Mouse (Mus musculus) CH12.LX (cell line): ENCODE data around the gene Tac1.

Source experiments
- CHD1 ChIP-seq: IDR thresholded peaks from 2 replicates; pipeline ENCODE4 v1.6.1; 2012; ENCODE audit warnings: low read depth, low read length, improper control_type of control experiment, inconsistent platforms
- CTCF ChIP-seq, 2 experiments: IDR thresholded peaks in 1 of 2; conservative IDR thresholded peaks in 1 of 2; 2 replicates each; pipeline ENCODE4 v1.5.1; 2011 to 2012; ENCODE audit warnings: low read depth in 2 of 2, low read length in 2 of 2, improper control_type of control experiment in 1 of 2, inconsistent platforms in 1 of 2, mild to moderate bottlenecking in 1 of 2, moderate library complexity in 1 of 2
- E2F4 ChIP-seq: IDR thresholded peaks from 2 replicates; pipeline ENCODE4 v1.6.1; 2011; ENCODE audit warnings: low read depth, low read length, improper control_type of control experiment; ENCODE audit not compliant: insufficient replicate concordance
- ELF1 ChIP-seq: IDR thresholded peaks from 2 replicates; pipeline ENCODE4 v1.6.1; 2014; ENCODE audit warnings: low read depth, mild to moderate bottlenecking, inconsistent platforms, low read length, improper control_type of control experiment
- EP300 ChIP-seq: IDR thresholded peaks from 2 replicates; pipeline ENCODE4 v1.6.1; 2011; ENCODE audit warnings: low read length, improper control_type of control experiment
- MAX ChIP-seq: IDR thresholded peaks from 2 replicates; pipeline ENCODE4 v1.6.1; 2011; ENCODE audit warnings: low read length, improper control_type of control experiment
- MAZ ChIP-seq: IDR thresholded peaks from 2 replicates; pipeline ENCODE4 v1.6.1; 2012; ENCODE audit warnings: low read depth, mild to moderate bottlenecking, inconsistent platforms, low read length, improper control_type of control experiment, moderate library complexity
- MYC ChIP-seq: IDR thresholded peaks from 2 replicates; pipeline ENCODE4 v1.6.1; 2011; ENCODE audit warnings: low read depth, mild to moderate bottlenecking, improper control_type of control experiment, low read length
- PAX5 ChIP-seq: IDR thresholded peaks from 2 replicates; pipeline ENCODE4 v1.6.1; 2012; ENCODE audit warnings: low read length, inconsistent platforms, mixed read lengths
- POLR2A ChIP-seq: IDR thresholded peaks from 2 replicates; pipeline ENCODE4 v1.6.1; 2011; ENCODE audit warnings: low read depth, mild to moderate bottlenecking, improper control_type of control experiment, low read length
- SMC3 ChIP-seq: IDR thresholded peaks from 2 replicates; pipeline ENCODE4 v1.6.1; 2011; ENCODE audit warnings: low read depth, low read length, improper control_type of control experiment
- UBTF ChIP-seq: IDR thresholded peaks from 2 replicates; pipeline ENCODE4 v1.6.1; 2012; ENCODE audit warnings: low read depth, mild to moderate bottlenecking, inconsistent platforms, low read length, improper control_type of control experiment, moderate library complexity
- USF2 ChIP-seq: conservative IDR thresholded peaks from 2 replicates; pipeline ENCODE4 v1.6.1; 2011; ENCODE audit warnings: low read depth, low read length, improper control_type of control experiment
- ZC3H11A ChIP-seq: IDR thresholded peaks from 2 replicates; pipeline ENCODE4 v1.6.1; 2012; ENCODE audit warnings: low read depth, mild to moderate bottlenecking, inconsistent platforms, low read length, improper control_type of control experiment

DNA sequence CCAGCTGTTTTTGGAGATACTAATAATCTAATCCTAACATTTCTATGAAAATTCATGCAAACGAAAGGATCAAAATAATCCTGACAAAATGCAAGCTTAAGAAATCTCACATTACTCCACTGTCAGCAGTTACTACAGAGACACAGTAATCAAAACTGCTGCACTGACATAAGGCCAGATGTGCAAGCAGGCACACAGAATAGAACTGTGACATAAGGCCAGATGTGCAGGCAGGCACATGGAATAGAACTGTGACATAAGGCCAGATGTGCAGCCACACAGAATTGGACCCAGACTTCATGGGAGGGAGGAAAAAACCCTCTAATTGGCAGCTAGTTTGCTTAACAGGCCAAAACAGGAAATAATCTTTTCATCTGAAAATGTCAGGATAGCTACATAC is 16.5 kb downstream of the Tac1 start:
- TF ChIP-seq USF2 = no peak
- TF ChIP-seq PAX5 = no peak
- no peak for TF ChIP-seq SMC3
- no peak for TF ChIP-seq EP300
- no peak for TF ChIP-seq POLR2A
- no peak for TF ChIP-seq CHD1
- TF ChIP-seq CTCF (conservative IDR thresholded peaks at IDR 0.05 in 1 of 2, IDR thresholded peaks at IDR 0.05 in 1 of 2; ENCODE audit: low read depth in 2 of 2, low read length in 2 of 2) = no peak
- TF ChIP-seq E2F4 = no peak
- no peak for TF ChIP-seq MAZ
- TF ChIP-seq ZC3H11A = no peak
- TF ChIP-seq MYC = no peak
- no peak for TF ChIP-seq UBTF
- no peak for TF ChIP-seq MAX
- TF ChIP-seq ELF1 = no peak
